Mouse (Mus musculus): ENCODE data around the gene Zfp385b.

Gene Zfp385b

GRCm38 (mm10) chr2:77503674-77504351, 315.6 kb downstream of the Zfp385b start:
- in situ Hi-C loops (cut with MboI; ENCODE audit: low pct_unique_long_range_greater_than_20kb in 1 of 2, low sequenced_read_pairs in 2 of 2, unreplicated experiment in 1 of 2), result no loop called here

DNA sequence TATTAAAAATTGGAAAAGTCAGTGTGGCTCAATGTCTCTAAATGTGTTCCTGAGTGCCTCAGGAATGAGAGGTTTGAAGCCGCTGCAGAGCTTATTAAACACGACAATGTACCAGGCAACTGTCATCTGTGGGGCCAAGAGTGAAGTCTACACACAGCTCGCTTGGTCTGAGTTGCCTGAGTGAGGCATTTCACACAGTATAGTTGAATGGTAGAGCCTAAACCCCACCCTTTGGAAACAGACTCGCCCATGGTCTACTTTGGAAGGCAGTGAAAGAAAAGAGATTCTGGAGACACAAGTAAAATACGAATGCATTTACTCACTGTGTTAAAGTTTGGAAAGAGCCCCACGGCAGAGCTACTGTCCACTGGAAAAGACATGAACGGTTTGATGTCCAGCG, 316.2 kb downstream of the Zfp385b start:
- in situ Hi-C loops (cut with MboI; ENCODE audit: low pct_unique_long_range_greater_than_20kb in 1 of 2, low sequenced_read_pairs in 2 of 2, unreplicated experiment in 1 of 2), result no loop called here

DNA sequence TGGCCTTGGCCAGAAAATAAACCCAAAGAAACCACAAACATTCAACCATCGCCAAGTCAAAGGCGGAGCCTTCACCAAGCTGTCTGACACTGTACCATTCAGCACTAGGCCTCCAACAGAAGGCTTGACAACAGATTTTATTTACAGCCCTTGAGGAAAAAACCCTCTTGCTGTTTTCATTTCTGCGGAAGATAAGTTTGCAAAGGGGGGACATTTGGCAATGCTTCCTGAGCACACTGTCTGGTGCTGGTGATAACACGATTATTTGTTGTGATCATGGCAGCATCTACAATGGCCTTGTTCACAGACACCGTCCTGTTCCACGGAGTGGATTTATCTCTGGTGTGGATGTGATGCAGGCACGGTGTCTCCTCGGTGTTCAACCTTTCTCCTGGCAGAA, 317.0 kb downstream of the Zfp385b start:
- in situ Hi-C loops (cut with MboI; ENCODE audit: low pct_unique_long_range_greater_than_20kb in 1 of 2, low sequenced_read_pairs in 2 of 2, unreplicated experiment in 1 of 2), result no loop called here

GRCm38 (mm10) chr2:77500480-77500879, 319.0 kb downstream of the Zfp385b start:
- in situ Hi-C loops (cut with MboI; ENCODE audit: low pct_unique_long_range_greater_than_20kb in 1 of 2, low sequenced_read_pairs in 2 of 2, unreplicated experiment in 1 of 2), result no loop called here

DNA sequence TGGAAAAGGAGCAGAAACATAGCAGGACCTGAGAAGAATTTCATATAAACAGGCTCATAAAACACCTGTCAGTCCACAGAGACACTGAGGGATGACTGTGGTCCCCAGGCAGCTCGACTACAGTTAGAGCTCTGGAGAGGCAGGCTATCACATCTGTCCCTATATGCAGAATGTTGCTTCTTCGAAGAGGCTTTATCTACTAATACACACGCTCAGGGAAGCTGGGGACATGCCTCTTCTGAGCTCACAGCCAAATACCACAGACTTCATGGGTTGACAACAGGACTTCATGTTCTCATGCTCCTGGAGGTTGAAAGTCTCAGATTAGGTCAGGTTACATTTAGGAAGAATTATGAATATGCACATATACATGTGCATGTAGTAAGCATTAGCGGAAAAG, 321.1 kb downstream of the Zfp385b start:
- in situ Hi-C loops (cut with MboI; ENCODE audit: low pct_unique_long_range_greater_than_20kb in 1 of 2, low sequenced_read_pairs in 2 of 2, unreplicated experiment in 1 of 2), result no loop called here

DNA sequence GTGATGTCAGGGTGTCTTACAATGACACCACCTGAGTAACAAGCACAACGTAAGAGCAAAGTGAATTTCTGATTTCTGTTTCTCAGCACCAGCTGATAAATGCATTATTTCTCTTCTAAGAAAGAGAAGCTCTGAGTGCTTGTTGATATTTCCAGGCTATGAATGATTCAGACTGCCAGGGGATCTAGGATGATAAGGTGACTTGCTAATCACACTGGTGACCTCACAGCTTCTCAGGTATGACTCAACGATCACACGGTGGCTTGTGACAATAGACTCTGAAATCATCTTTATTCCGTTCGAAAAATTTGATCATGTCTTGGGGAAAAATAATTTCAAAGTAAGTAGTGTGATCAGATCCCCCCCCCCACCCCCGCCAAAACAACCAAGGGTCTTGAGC, 321.5 kb downstream of the Zfp385b start:
- in situ Hi-C loops (cut with MboI; ENCODE audit: low pct_unique_long_range_greater_than_20kb in 1 of 2, low sequenced_read_pairs in 2 of 2, unreplicated experiment in 1 of 2), result no loop called here

- in situ Hi-C loops (cut with MboI; ENCODE audit: low pct_unique_long_range_greater_than_20kb in 1 of 2, low sequenced_read_pairs in 2 of 2, unreplicated experiment in 1 of 2), result no loop called here
Observed at GRCm38 (mm10) chr2:77496071-77496470, 323.4 kb downstream of the Zfp385b start.

DNA sequence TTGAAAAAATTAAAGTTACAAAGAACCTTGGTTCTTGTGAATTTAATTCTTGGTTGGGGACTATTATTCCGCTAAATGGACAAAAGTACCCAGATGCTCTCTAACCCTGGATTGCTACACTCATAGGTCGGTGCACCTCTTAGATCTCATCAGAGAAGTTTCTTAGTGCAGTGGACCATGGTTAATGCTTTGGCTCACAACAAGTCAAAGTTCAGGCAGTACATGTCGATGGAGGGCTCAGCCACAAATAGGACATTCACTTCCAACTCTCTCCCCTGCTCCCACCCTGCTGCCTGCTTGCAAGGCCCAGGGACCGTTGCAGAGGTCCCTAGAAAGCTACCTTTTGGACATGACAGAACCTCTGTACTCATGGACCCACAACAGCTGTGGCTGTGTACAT, 324.1 kb downstream of the Zfp385b start:
- in situ Hi-C loops (cut with MboI; ENCODE audit: low pct_unique_long_range_greater_than_20kb in 1 of 2, low sequenced_read_pairs in 2 of 2, unreplicated experiment in 1 of 2), result no loop called here

DNA sequence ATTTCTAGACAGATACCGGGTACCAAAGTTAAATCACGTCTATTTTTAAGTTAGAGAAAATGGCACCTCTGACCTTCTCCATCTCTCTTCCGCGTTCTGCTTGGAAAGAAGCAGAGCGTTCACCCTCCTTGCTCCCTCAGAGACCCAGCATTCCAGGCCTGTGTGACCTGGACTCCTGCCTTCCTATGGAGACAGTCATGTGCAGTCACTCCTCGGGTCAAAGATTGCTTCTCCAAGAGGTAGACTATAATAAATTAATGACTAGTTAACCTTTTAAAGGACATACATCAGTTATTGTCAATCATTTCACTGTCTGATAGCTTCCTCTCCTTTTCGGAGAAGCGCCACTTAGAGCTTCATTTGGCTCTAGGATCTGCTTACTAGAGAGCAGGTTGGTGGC, 325.7 kb downstream of the Zfp385b start:
- in situ Hi-C loops (cut with MboI; ENCODE audit: low pct_unique_long_range_greater_than_20kb in 1 of 2, low sequenced_read_pairs in 2 of 2, unreplicated experiment in 1 of 2), result no loop called here

- in situ Hi-C loops (cut with MboI; ENCODE audit: low pct_unique_long_range_greater_than_20kb in 1 of 2, low sequenced_read_pairs in 2 of 2, unreplicated experiment in 1 of 2), result no loop called here
Observed at GRCm38 (mm10) chr2:77487151-77487550, 332.3 kb downstream of the Zfp385b start.

DNA sequence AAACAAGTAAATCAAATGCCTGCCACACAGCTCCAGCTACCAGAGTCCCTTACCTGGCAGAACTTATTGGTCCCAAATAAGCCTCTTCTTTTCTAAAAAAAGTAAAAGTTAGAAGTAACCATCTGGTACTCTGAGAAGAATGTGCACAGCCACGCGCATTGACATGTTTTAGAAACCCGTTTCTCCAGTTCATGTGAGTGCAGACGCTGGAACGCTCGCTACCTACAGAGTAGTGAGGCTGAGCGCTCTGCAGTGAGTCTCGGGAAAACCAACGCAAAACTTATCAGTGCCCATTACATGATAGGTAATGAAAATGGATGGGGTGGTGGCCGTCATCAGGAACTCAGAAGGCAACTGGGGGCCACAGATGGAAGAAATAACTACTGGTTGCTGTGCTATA, 338.2 kb downstream of the Zfp385b start:
- in situ Hi-C loops (cut with MboI; ENCODE audit: low pct_unique_long_range_greater_than_20kb in 1 of 2, low sequenced_read_pairs in 2 of 2, unreplicated experiment in 1 of 2), result no loop called here

DNA sequence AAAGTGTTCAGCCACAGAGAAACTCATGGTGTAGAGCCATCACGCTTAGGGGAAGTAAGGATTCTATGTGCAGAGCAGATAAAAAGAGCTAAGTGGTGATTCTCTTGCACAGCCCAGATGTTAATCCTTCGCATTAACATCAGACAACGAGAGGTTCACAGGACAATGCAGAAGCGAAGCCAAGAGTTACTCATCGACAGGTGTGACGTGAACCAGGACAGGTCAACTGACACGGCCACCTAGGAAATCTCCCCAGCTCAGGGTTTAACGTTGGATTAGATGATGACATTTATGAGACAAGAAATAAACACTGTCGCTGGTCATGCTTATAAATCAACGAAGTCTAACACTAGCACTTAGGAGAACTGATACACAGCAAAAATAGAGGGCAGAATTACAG, 341.9 kb downstream of the Zfp385b start:
- in situ Hi-C loops (cut with MboI; ENCODE audit: low pct_unique_long_range_greater_than_20kb in 1 of 2, low sequenced_read_pairs in 2 of 2, unreplicated experiment in 1 of 2), result no loop called here

DNA sequence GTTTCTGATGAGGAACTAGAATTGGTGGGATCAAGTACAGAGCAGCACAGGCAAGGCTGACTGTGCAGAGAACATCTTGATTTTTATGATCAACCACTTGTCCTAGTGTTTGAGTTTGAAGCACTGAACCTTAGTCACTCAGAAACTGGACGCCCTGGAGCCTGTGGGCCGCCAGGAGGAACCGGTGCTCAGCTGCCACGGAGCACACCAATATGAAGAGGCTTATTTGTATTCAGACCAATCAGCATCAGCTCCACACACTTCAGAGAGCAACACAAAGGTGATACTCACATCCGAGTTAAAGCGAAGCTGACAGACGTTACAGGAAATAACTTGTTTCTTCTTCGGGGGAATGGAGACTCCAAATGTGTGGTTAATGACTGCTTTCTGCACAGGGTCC, 343.0 kb downstream of the Zfp385b start:
- in situ Hi-C loops (cut with MboI; ENCODE audit: low pct_unique_long_range_greater_than_20kb in 1 of 2, low sequenced_read_pairs in 2 of 2, unreplicated experiment in 1 of 2), result no loop called here

GRCm38 (mm10) chr2:77472254-77472837, 347.1 kb downstream of the Zfp385b start:
- in situ Hi-C loops (cut with MboI; ENCODE audit: low pct_unique_long_range_greater_than_20kb in 1 of 2, low sequenced_read_pairs in 2 of 2, unreplicated experiment in 1 of 2), result no loop called here

DNA sequence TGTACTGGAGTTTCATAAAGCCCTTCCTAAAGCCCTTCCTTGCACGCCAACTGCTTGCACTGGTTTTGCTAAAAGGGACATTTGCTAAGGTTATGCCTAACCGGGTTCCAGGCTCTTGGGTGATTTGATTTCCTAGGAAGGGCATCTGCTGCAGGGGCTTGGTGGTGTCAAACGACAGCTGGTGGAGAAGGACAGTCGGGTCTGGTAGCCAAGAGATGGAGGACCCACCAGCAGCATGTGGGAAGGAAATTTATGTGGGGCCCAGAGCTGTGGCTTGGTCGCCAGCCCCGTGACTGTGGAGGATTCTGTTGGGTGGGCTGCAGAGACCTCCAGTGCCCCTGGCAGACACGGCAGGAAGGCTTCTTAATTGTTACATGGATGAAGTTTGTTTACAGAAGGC, 348.7 kb downstream of the Zfp385b start:
- in situ Hi-C loops (cut with MboI; ENCODE audit: low pct_unique_long_range_greater_than_20kb in 1 of 2, low sequenced_read_pairs in 2 of 2, unreplicated experiment in 1 of 2), result no loop called here

GRCm38 (mm10) chr2:77461413-77461812, 358.0 kb downstream of the Zfp385b start:
- in situ Hi-C loops (cut with MboI; ENCODE audit: low pct_unique_long_range_greater_than_20kb in 1 of 2, low sequenced_read_pairs in 2 of 2, unreplicated experiment in 1 of 2), result no loop called here

DNA sequence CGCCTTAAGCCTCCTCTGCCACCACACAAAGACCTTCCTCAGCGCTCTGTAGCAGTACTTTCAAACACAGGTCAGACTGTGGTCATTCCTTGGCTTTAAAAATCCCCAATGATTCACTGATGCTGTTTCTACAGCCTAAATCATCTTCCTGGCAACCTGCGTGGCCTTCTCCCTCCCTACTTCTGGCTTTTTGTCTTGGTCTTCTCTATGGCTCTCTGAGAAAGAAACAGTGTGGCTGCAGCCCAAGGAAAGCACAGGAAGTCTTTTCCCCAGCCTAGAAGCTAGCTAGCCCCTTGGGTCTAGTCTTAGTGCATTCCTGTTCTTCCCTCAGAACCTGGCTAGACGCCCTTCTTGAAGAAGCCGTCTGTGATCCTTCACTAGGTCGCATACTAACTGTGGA, 359.4 kb downstream of the Zfp385b start:
- in situ Hi-C loops (cut with MboI; ENCODE audit: low pct_unique_long_range_greater_than_20kb in 1 of 2, low sequenced_read_pairs in 2 of 2, unreplicated experiment in 1 of 2), result no loop called here

- in situ Hi-C loops (cut with MboI; ENCODE audit: low pct_unique_long_range_greater_than_20kb in 1 of 2, low sequenced_read_pairs in 2 of 2, unreplicated experiment in 1 of 2), result loop anchor here in 1 of 2 experiments (5.0 kb wide), 1 partner anchor 254 kb away; no protein-coding TSS in a partner anchor
Observed at GRCm38 (mm10) chr2:77458431-77458830, 361.0 kb downstream of the Zfp385b start.

DNA sequence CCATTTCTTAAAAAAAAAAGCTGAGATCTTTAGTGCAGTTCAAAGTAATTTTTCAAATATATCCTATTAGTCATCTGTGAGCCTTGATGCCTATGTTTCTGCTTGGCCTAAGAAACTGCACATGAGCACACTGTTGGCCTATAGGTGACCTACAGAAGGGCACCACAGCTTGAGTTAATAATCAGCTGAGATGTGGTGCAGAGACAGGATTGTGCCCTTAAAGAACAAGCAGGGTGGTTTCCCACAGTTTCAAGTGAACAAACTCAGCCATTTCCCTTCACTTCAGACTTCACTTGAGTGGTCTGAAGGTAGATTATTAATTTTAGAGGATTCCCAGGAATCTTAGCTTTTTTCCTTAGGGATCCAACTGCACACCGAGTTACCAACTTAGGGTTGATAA, 362.3 kb downstream of the Zfp385b start:
- in situ Hi-C loops (cut with MboI; ENCODE audit: low pct_unique_long_range_greater_than_20kb in 1 of 2, low sequenced_read_pairs in 2 of 2, unreplicated experiment in 1 of 2), result loop anchor here in 1 of 2 experiments (5.0 kb wide), 1 partner anchor 255 kb away; no protein-coding TSS in a partner anchor

DNA sequence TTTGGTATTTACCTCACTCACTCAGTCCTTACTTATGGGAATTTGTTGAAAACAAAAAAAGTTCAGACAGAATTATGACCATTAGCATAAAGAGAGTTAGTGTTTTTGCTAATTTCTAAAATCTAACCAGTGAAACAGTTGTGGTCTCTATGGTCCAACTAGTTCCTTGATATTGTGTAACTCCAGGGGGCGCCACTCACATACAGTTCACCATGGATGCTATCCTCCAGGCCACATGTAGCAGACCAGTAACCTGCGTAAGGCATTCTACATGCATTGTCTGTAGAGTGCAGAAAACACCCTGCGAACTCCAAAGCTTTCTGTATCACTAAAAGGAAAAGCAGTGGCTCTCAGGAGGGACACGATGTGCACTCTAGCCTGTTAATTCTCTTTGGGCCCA, 362.8 kb downstream of the Zfp385b start:
- in situ Hi-C loops (cut with MboI; ENCODE audit: low pct_unique_long_range_greater_than_20kb in 1 of 2, low sequenced_read_pairs in 2 of 2, unreplicated experiment in 1 of 2), result loop anchor here in 1 of 2 experiments (5.0 kb wide), 1 partner anchor 256 kb away; no protein-coding TSS in a partner anchor
